Mouse (Mus musculus) C2C12 (cell line): ENCODE results near the gene Prima1. TPM values are rescaled to one million over a fixed set of nuclear protein-coding genes. Genes with fewer than 3 reads are reported as not detected.

Source experiments
- H3K27me3 ChIP-seq: one replicate; pipeline ENCODE4 v1.6.1; 2011; ENCODE audit not compliant: control insufficient read depth, insufficient read depth, insufficient read length
- H3K36me3 ChIP-seq: one replicate; pipeline ENCODE4 v1.6.1; 2011; ENCODE audit not compliant: control insufficient read depth, insufficient read depth
- H3K4me3 ChIP-seq: one replicate; pipeline ENCODE4 v1.5.1; 2011; ENCODE audit warnings: mild to moderate bottlenecking, control low read depth; ENCODE audit not compliant: poor library complexity, insufficient read depth, severe bottlenecking
- H3K79me2 ChIP-seq: one replicate; pipeline ENCODE4 v1.6.1; 2011; ENCODE audit not compliant: control insufficient read depth, insufficient read depth
- H3K79me3 ChIP-seq: one replicate; pipeline ENCODE4 v1.6.1; 2011; ENCODE audit warnings: low read depth, control low read depth
- H3ac ChIP-seq: one replicate; pipeline ENCODE3; 2011; ENCODE audit warnings: low read depth; ENCODE audit not compliant: control insufficient read depth, insufficient read length
- CEBPB ChIP-seq: IDR thresholded peaks from one replicate; pipeline ENCODE4 v1.6.1; 2011; ENCODE audit warnings: low read depth, mild to moderate bottlenecking, control low read depth, moderate library complexity
- CTCF ChIP-seq: IDR thresholded peaks from one replicate; pipeline ENCODE4 v1.5.1; 2011; ENCODE audit not compliant: control insufficient read depth, insufficient read depth, insufficient read length
- FOSL1 ChIP-seq: IDR thresholded peaks from one replicate; pipeline ENCODE4 v1.8.0; 2011; ENCODE audit warnings: mild to moderate bottlenecking, low read length; ENCODE audit not compliant: poor library complexity, insufficient read depth, severe bottlenecking
- MAX ChIP-seq: IDR thresholded peaks from one replicate; pipeline ENCODE4 v1.6.1; 2011; ENCODE audit warnings: mild to moderate bottlenecking, control low read depth
- MYOD1 ChIP-seq: IDR thresholded peaks from one replicate; pipeline ENCODE4 v1.6.1; 2011; ENCODE audit warnings: low read depth; ENCODE audit not compliant: control insufficient read depth, insufficient read length
- MYOG ChIP-seq: IDR thresholded peaks from one replicate; pipeline ENCODE4 v1.6.1; 2011; ENCODE audit not compliant: control insufficient read depth, insufficient read length; ENCODE audit errors: extremely low read depth
- USF1 ChIP-seq: IDR thresholded peaks from one replicate; pipeline ENCODE4 v1.6.1; 2011; ENCODE audit warnings: low read depth, mild to moderate bottlenecking, control low read depth, moderate library complexity
- polyA plus RNA-seq: library from polyadenylated mRNA; unstranded; fragments of >200 nt; fragmentation: generic; extraction: Trizol; gene quantifications from one replicate; pipeline ENCODE4 v1.2.1, GENCODE M21; 2012; ENCODE audit warnings: missing spikeins

The Prima1 gene
- polyA plus RNA-seq, 1 experiment: not detected

DNA sequence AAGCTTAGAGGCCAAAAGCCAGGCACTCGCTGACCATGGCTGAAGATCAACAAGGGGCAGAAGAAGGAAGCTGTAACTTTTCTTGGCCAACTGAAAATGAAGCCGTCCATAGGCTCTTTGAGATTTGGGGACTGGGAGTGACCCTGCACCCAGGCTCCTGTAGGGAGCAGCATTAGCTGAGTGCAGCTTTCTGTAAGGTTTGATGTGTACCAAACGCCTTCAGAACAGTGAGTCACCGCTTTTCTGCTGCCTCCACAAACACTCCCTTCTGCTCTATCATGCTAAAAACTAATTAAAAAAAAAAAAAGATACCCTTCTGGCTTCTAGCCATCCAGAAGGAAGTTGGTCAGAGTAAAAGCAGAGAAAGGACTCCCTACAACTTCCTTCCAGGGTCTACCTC lies 34.5 kb upstream of the Prima1 start:
- no peaks in the 10 kb centered on the region for H3K79me3 ChIP-seq
- no peak overlapping the region for H3K4me3 ChIP-seq
- H3K27me3 ChIP-seq: no peaks in the 10 kb centered on the region
- no peaks in the 10 kb centered on the region for H3K79me2 ChIP-seq
- H3K36me3 ChIP-seq: no peaks in the 10 kb centered on the region
- no peak overlapping the region for H3ac ChIP-seq
- no peak for TF ChIP-seq FOSL1
- no peak for TF ChIP-seq CTCF
- no peak for TF ChIP-seq USF1
- no peak for TF ChIP-seq MYOG
- no peak for TF ChIP-seq CEBPB
- no peak for TF ChIP-seq MAX
- TF ChIP-seq MYOD1: no peak

DNA sequence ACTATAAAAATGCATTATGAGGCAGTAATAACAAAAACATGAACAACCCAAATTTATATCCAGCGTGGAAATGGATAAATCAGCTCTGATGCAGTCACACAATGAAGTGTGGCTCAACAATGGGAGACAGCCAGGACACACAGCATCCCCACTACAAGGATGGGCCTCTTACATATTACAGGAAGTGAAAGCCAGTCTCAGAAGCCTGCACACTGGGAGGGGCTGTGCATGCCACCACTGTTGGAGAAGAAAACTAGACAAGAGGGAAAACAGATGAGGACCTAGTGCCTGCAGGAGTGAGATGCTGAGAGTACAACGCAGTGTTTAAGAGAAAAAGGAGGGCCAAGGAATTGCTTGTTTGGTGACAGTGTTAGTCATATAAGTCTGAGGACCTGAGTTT lies 31.8 kb upstream of the Prima1 start:
- Histone ChIP-seq H3K36me3 (no peaks in the 10 kb centered on the region), H3K79me2 (no peaks in the 10 kb centered on the region), H3K27me3 (no peaks in the 10 kb centered on the region), H3ac (no peak overlapping the region), H3K79me3 (no peaks in the 10 kb centered on the region), H3K4me3 (no peak overlapping the region)
- no peak for TF ChIP-seq FOSL1
- no peak for TF ChIP-seq CTCF
- no peak for TF ChIP-seq MYOG
- no peak for TF ChIP-seq MYOD1
- no peak for TF ChIP-seq MAX
- no peak for TF ChIP-seq CEBPB
- no peak for TF ChIP-seq USF1

DNA sequence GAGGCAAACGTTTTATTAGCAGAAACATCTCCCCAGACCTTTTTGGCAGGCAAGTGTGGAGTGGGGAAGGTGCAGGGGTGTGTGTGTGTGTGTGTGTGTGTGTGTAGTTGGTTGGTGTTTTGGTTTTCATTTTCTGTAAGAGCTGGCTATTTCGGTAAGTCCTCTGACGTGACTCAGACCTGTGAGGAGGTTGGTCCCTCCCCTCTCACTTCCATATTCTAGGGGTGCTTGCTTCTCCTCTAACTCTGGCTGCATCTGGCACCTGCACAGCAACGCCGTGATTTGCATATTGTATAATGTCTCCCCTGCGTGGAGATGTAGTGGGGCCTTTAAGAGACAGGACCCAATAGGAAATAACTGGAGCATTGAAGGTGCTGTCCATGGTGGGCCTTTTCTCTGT lies 31.1 kb upstream of the Prima1 start:
- Histone ChIP-seq H3K36me3 (no peaks in the 10 kb centered on the region), H3K4me3 (no peak overlapping the region), H3ac (no peak overlapping the region), H3K79me2 (no peaks in the 10 kb centered on the region), H3K27me3 (no peaks in the 10 kb centered on the region), H3K79me3 (no peaks in the 10 kb centered on the region)
- TF ChIP-seq MAX: no peak
- TF ChIP-seq CEBPB: no peak
- no peak for TF ChIP-seq CTCF

DNA sequence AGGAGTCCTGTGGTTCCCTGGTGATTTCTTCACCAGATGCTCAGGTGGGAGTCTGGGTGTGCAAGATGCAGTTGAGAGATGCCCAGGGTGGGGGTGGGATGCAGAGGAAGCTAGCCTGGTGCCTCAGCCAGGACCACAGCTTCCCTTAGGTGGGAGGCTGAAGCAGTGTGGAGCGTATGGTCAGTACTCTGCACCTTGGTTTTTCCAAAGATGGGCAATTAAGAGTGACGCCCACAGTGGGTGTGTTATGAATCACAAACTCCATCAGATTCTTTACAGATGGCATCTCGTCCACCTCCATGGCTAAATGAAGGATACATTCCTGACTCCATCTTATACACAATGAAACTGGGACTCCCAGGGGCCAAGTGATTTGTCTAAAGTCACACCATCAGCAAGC lies 30.2 kb upstream of the Prima1 start:
- Histone ChIP-seq H3K4me3 (no peak overlapping the region), H3K36me3 (no peaks in the 10 kb centered on the region), H3K27me3 (no peaks in the 10 kb centered on the region), H3ac (no peak overlapping the region), H3K79me3 (no peaks in the 10 kb centered on the region), H3K79me2 (no peaks in the 10 kb centered on the region)
- no peak for TF ChIP-seq CTCF
- no peak for TF ChIP-seq MAX
- no peak for TF ChIP-seq FOSL1
- TF ChIP-seq MYOG: no peak
- no peak for TF ChIP-seq MYOD1

DNA sequence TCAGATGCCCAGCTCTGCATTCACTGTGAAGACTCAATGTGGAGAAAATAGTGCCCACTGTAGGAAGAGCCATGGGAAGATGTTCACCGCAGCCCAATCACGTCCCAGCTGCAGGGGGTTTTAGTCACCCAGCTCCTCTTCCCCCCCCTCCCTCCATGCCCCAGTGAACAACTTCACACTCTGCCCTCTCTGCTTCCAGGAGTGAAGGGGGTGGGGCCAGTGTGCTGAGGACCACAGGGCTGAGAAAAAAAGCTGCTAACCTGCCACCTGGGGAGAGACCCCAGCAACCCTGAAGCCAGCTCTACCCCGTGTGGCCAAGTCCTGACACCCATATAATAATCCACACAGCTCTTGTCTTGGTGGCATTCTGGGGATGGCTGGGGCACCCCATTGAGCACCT lies 24.7 kb upstream of the Prima1 start:
- Histone ChIP-seq H3ac (no peak overlapping the region), H3K79me3 (no peaks in the 10 kb centered on the region), H3K79me2 (no peaks in the 10 kb centered on the region), H3K36me3 (no peaks in the 10 kb centered on the region), H3K27me3 (no peaks in the 10 kb centered on the region), H3K4me3 (no peak overlapping the region)
- TF ChIP-seq USF1: no peak
- TF ChIP-seq MYOG: no peak
- TF ChIP-seq MAX: no peak
- no peak for TF ChIP-seq CEBPB
- no peak for TF ChIP-seq CTCF
- TF ChIP-seq FOSL1: no peak
- TF ChIP-seq MYOD1: no peak

DNA sequence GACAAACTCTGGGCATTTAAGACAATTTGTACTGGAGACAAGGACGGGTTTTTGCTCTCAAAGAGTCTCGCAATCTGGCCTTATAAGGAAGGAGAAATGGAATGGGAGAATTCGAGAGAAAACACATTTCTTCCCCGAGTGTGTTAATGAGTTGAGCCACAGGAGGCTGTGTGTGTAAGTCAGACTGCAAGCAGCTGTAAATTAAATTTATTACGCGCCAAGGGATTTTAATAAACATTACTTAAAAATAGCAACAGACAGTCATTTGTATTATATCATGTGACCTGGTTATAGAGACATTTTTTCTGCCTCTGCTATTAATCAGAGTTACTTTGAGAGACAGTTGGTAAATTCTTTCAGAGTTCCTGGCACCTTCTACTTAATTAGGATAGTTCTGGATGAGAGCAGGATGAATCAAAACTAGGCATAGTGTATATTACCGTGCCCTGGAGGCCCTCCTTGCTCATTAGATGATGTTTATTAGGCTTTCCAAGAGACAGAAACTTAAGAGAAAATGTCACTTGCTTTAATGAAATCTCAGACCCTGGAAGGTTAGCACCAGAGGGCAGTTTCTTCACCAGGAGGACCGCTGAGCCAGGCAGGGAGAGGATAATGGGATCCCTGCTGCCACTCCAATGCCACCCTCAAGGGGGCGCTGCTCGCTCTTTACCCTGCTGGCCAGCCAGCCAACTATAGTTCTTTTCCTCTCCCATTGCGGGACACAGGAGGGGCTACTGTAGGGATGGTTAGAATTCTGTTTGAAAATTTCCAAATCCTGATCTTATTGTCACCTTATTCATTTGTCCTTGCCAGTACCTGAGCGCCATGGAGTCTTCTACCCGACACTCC lies 20.3 kb upstream of the Prima1 start:
- Histone ChIP-seq H3K4me3 (no peak overlapping the region), H3K27me3 (no peaks in the 10 kb centered on the region), H3ac (no peak overlapping the region), H3K36me3 (no peaks in the 10 kb centered on the region), H3K79me2 (no peaks in the 10 kb centered on the region), H3K79me3 (no peaks in the 10 kb centered on the region)
- TF ChIP-seq CEBPB: no peak
- no peak for TF ChIP-seq MYOD1
- no peak for TF ChIP-seq MYOG
- TF ChIP-seq CTCF: no peak
- no peak for TF ChIP-seq FOSL1
- no peak for TF ChIP-seq USF1
- TF ChIP-seq MAX: no peak
